Mouse (Mus musculus) left cerebral cortex, adult 6 months (tissue): Measurements from ENCODE around the gene Ctse. TPM values are rescaled to one million over a fixed set of nuclear protein-coding genes. Genes with fewer than 3 reads are reported as not detected.

ENCODE experiments used
- long read RNA-seq, 2 experiments: library from polyadenylated mRNA; unstranded; transcript quantifications; one replicate each; pipeline ENCODE4 v2.0.0; 2019 to 2020
- polyA plus RNA-seq: library from polyadenylated mRNA; unstranded; fragments of <200 nt; fragmentation: Nextera tagmentation; gene quantifications from 2 replicates; pipeline ENCODE4 v1.2.3, GENCODE M21; 2021

The Ctse gene
- not detected in 2 replicates for polyA plus RNA-seq
- long read RNA-seq, experiment 1: 0 reads
- long read RNA-seq, experiment 2: 0 reads

GRCm38 (mm10) chr1:131637791-131638540 lies at the start of gene Ctse:
TSS of gene Ctse (plus strand) at chr1:131638306.

DNA sequence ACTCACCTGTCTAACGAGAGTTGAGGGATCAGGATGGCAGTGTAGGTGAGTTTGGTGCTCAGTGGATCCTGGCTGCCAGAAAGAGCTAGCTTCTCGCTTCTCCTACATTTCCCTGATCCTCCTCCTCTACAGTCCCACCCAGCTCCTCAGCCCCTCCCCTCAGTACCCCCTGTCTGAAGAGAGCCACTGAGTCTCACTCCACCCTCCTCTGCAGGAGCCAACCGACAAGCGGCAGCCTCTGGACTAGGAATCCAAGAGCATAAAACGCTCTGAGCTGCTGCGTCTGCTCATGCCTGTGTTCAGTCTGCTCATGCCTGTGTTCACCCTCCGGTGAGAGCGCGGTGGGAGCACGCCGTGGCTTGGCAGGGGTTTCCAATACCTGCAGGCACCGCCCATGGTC lies 39.2 kb upstream of the Ctse start, which contains the start of gene Avpr1b:
Gene Avpr1b, plus strand, starts transcription at position 335 of the 400 bp plus-strand sequence.

GRCm38 (mm10) chr1:131688475-131688874 lies 50.4 kb downstream of the Ctse start, which contains the start of gene Rab7b:
TSS of gene Rab7b (plus strand) at chr1:131688695.

Other genes with a start within 250 kb of the Ctse start
- 14.0 and 17.0 TPM in 2 replicates for gene Srgap2, start 111.0 kb upstream of the Ctse start, polyA plus RNA-seq
- gene Fam72a, start 110.4 kb upstream of the Ctse start, polyA plus RNA-seq: 1.1 and 1.2 TPM in 2 replicates
- gene Avpr1b, start 39.1 kb upstream of the Ctse start, polyA plus RNA-seq: not detected in 2 replicates
- 1.4 and 2.2 TPM in 2 replicates for gene Rab7b, start 50.4 kb downstream of the Ctse start, polyA plus RNA-seq
- not detected in 2 replicates for gene Slc26a9, start 105.7 kb downstream of the Ctse start, polyA plus RNA-seq
- gene Pm20d1, start 159.1 kb downstream of the Ctse start, polyA plus RNA-seq: 1.6 and 3.5 TPM in 2 replicates
- gene Slc41a1, start 189.2 kb downstream of the Ctse start, polyA plus RNA-seq: 21.7 and 23.7 TPM in 2 replicates
- gene Rab29, start 228.9 kb downstream of the Ctse start, polyA plus RNA-seq: 7.3 and 7.9 TPM in 2 replicates